Mouse (Mus musculus) thymus, adult 2 months (tissue): ENCODE measurements at regions not wholly inside any gene's neighbourhood (a gene's known extent, or its start where the extent isn't known, plus 50 kb on each side); places are given as distances from the start of the nearest gene placed in this dataset.

Experiments used
- DNase-seq: peaks from one replicate; pipeline ENCODE4 v3.0.0; 2021
- H3K27ac ChIP-seq: fragments of 200-500 bp; 2 replicates; pipeline ENCODE4 v1.5.1; 2012; ENCODE audit warnings: low read length, control low read depth; ENCODE audit not compliant: control insufficient read depth, insufficient read depth
- H3K27me3 ChIP-seq: fragments of 200-500 bp; 2 replicates; pipeline ENCODE4 v1.6.1; 2012; ENCODE audit warnings: mild to moderate bottlenecking, low read length, moderate library complexity, mixed read lengths; ENCODE audit not compliant: control insufficient read depth, insufficient read depth
- H3K36me3 ChIP-seq: fragments of 200-500 bp; 2 replicates; pipeline ENCODE4 v1.6.1; 2012; ENCODE audit warnings: mild to moderate bottlenecking, low read length, moderate library complexity; ENCODE audit not compliant: control insufficient read depth, insufficient read depth
- H3K4me1 ChIP-seq: fragments of 200-500 bp; replicated peaks from 2 replicates; pipeline ENCODE4 v1.6.1; 2012; ENCODE audit warnings: low read length; ENCODE audit not compliant: control insufficient read depth, insufficient read depth
- H3K4me3 ChIP-seq: fragments of 200-500 bp; 2 replicates; pipeline ENCODE4 v1.5.1; 2012; ENCODE audit warnings: mild to moderate bottlenecking, low read length, control low read depth, moderate library complexity; ENCODE audit not compliant: control insufficient read depth, insufficient read depth
- CTCF ChIP-seq: fragments of 200-500 bp; IDR thresholded peaks from 2 replicates; pipeline ENCODE4 v1.5.1; 2012; ENCODE audit warnings: mild to moderate bottlenecking, control low read depth, low read length, moderate library complexity, borderline replicate concordance; ENCODE audit not compliant: control insufficient read depth, poor library complexity, insufficient read depth; ENCODE audit errors: extremely low read depth
- POLR2A ChIP-seq: fragments of 200-500 bp; IDR thresholded peaks from 2 replicates; pipeline ENCODE4 v1.6.1; 2012; ENCODE audit warnings: mild to moderate bottlenecking, low read length, control low read depth, moderate library complexity; ENCODE audit not compliant: control insufficient read depth, poor library complexity, insufficient read depth; ENCODE audit errors: extremely low read depth
- WGBS: fragments of 180-500 bp; shearing (Covaris S2); methylation state at CpG from one replicate; pipeline ENCODE4 v1.1.7; 2018; 5-methylcytosine and 5-hydroxymethylcytosine counted together

DNA sequence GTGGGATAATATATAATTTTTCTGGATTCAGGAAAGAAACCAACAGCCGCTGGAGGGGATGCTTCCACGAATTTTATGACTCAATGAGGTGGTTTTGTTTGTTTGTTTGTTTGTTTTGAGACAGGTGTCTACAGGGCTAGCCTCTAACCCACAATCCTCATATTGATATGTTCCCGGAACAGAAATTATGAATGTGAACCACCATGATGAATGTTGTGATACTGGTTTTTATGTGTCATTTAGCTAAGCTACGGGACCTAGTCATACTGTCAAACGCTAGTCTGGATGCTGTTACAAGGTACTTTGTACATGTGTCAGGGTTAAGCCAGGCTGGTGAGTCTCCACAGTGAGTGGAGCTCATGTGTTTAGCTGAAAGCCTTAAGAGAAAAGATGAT, 100.6 kb upstream of the Cpsf6 start:
- Histone ChIP-seq H3K36me3 (no peaks in the 10 kb centered on the region), H3K27me3 (no peaks in the 10 kb centered on the region), H3K4me3 (no peak overlapping the region), H3K27ac (no peak overlapping the region), H3K4me1 (no peaks in the 10 kb centered on the region)
- no peak for DNase-seq
- 93% methylated on average over 5 of the region's 5 CpGs for WGBS
- no peak for TF ChIP-seq CTCF
- no peak for TF ChIP-seq POLR2A

DNA sequence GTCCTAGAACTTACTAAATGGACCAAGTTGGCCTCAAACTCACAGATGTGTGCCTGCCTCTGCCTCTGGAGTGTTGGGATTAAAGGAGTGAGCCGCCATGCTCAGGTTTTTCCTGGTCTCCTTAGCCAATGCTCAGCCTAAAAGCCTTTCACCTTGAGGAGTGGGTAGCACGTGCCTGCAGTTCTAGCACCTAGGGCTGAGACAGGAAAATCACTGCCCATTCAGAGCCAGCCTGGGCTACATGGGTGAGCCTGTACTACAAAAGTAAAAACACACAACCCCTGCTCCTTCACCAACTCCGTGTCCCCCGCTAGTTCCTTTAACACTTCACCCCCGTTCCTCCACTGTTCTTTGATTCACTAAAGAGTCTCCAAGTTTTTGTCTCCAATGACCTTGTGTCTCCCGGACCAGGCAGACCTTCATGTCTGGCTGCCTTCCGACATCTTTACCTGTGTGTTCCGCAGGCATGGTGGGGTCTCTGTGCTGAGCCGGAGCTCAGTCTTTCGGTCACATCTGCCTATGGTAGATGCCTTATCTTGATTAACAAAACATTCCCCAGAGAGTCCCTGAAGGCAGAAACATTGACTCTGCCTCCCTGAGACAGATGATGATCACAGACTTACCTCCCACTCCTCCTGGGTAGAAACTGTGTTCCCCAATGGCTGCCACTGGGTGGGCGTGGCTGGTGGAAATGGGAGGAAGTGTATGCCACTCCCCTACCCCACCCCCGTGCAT, 100.1 kb upstream of the Cpsf6 start:
- WGBS, result 95% methylated on average over 12 of the region's 12 CpGs

DNA sequence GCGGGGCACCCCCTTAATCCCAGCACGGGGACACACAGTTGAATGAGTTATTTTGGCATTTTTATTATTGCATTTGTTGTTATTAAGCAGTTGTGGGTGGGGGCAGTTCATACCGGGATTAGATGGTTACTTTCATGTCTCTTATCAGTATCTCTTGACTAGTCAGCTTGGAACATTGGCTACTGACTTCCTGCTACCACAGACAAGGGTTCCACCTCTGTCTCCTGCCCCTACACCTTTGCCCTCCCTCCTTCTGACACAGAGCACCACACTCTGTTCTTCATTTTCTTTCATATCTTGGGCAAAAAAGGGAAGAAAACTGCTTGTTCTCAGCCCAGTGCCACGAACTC, 99.1 kb upstream of the Cpsf6 start:
- WGBS, result 51% methylated on average over 4 of the region's 4 CpGs

More for the DNA sequence above, 100.1 kb upstream of the Cpsf6 start:
- TF ChIP-seq CTCF (no peak), POLR2A (no peak)
- Histone ChIP-seq H3K36me3 (no peaks in the 10 kb centered on the region), H3K4me1 (no peaks in the 10 kb centered on the region), H3K4me3 (no peak overlapping the region), H3K27ac (no peak overlapping the region; the same call in 1 of the 2 replicates), H3K27me3 (no peaks in the 10 kb centered on the region)
- no peak for DNase-seq

DNA sequence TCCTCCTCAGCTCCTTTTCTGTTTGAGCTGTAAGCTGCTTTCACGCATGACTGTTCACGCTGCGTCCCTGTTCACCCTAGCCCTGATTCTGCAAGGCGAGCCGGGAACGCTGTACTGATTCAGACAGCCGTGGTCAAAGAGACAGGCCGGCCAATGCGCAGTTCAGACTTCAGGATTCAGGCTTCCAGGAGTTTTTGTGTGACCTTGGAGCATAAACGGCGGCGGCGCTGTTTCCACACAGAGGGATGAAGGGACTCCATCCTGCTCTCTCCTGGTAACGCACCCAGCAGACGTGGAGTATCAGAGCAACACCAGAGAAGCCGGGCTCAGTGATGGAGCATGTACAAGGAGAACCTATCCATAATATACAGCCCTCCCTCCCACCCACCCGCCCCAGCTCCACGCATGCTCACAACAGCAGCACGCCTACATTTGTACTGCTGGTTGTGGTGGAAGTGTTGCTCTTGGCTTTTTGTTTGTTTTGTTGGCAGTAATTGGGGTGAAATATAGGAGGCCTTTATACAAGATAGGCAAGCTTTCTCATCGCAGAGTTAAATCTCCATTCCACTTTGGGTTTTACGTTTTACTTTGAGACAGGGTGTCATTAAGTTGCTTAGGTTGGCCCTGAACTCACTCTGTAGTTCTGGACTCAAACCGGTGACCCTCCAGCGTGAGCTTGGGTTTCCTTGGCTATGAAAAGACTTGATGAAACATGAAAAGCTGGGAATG, 98.6 kb upstream of the Cpsf6 start:
- no peak for DNase-seq
- Histone ChIP-seq H3K27me3 (no peaks in the 10 kb centered on the region), H3K4me3 (no peak overlapping the region), H3K4me1 (no peaks in the 10 kb centered on the region), H3K36me3 (no peaks in the 10 kb centered on the region), H3K27ac (no peak overlapping the region)
- no peak for TF ChIP-seq POLR2A
- TF ChIP-seq CTCF, result no peak
- WGBS, result 96% methylated on average over 23 of the region's 23 CpGs

More for the DNA sequence above, 99.1 kb upstream of the Cpsf6 start:
- DNase-seq, result no peak
- Histone ChIP-seq H3K4me1 (no peaks in the 10 kb centered on the region), H3K27me3 (no peaks in the 10 kb centered on the region), H3K4me3 (no peak overlapping the region), H3K36me3 (no peaks in the 10 kb centered on the region), H3K27ac (no peak overlapping the region)
- TF ChIP-seq POLR2A, result no peak
- TF ChIP-seq CTCF, result no peak

DNA sequence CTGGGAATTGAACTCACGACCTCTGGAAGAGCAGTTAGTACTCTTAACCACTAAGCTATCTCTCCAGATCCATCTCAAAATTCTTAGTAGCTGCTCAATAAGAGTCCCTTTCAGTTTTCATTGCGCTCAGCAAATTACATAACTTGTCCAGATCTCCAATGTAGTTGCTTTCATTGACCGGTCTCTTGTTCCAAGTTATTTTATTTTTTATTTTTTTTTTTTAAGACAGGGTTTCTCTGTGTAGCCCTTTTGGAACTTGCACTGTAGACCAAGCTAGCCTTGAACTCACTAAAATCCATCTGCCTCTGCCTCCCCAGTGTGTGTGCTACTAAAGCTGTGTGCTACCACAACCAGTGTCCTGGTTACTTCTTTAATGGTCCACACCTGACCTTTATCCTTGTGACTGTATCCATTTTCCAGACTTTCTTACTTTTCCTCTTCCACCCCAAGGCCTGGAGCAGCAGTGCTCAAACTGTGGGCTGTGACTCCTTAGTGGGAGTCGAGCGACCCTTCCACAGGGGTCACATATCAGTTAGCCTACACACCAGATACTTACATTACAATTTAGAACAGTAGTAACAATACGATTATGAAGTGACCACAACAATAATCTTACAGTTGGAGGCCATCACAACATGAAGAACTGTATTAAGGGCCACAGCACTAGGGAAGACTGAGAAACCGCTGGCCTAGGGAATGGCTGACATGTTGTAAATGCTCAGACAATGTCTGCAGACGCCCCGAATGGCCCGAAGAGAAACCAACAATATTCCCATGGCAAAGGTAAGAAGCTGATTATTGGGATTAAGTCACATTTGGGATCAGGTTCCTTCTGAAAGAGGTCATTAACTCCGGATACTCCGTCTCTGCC, 97.8 kb upstream of the Cpsf6 start:
- DNase-seq, result no peak
- Histone ChIP-seq H3K27me3 (no peaks in the 10 kb centered on the region), H3K4me3 (no peak overlapping the region), H3K4me1 (no peaks in the 10 kb centered on the region), H3K27ac (no peak overlapping the region), H3K36me3 (no peaks in the 10 kb centered on the region)
- TF ChIP-seq CTCF (no peak), POLR2A (no peak)
- 95% methylated on average over 12 of the region's 12 CpGs for WGBS

DNA sequence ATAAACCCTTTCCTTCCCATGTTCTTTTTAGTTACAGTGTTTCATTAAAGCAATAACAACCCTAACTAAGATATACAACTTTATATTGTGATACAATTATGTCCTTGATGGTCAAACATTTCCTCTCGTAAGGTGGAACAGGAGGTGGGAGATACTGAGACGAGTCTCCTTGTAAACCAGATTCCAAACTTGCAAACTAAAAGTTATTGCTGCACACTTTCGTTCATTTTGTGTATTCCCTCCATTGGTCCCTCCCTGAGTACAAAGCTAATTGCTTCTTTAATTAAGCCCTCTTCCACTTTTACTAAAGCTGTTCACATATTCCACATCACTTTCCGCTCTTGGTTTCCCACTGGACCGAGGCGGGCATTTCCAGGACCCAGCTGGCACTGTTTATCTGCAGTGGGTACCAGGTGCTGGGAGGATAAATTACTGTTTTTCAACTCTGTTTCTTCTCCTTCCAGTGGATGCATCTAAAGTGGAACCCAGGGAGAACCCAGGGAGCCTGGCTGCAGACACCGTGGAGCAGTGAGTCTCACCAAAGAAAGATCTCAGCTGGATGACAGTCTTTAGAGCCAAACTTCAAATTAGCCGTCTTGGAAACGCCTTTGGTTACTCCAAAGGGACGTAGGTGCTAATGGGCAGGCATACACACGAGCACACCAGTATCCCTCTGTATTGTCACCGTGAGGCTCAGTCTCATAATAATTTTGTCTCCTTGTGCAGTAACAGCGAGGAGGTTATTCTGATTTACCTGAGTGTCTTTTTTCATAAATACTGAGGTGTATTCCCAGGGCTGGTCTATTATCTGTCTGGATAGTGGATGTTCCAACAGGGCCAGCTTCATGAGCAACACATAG, 95.5 kb upstream of the Cpsf6 start:
- Histone ChIP-seq H3K27ac (no peak overlapping the region), H3K4me1 (no peaks in the 10 kb centered on the region), H3K4me3 (no peak overlapping the region), H3K27me3 (no peaks in the 10 kb centered on the region), H3K36me3 (no peaks in the 10 kb centered on the region)
- 96% methylated on average over 13 of the region's 13 CpGs for WGBS
- no peak for TF ChIP-seq CTCF
- no peak for TF ChIP-seq POLR2A
- no peak for DNase-seq
